Mouse (Mus musculus) embryonic facial prominence, embryonic 12.5 days (tissue): ENCODE data around the gene Ctrb1. TPM values are rescaled to one million over a fixed set of nuclear protein-coding genes. Genes with fewer than 3 reads are reported as not detected.
A peak's percentile ranks its signal among the peaks of the same experiment; 100 is the strongest.

Experiments
- ATAC-seq: fragments of 200-750 bp; cut with Nextera tagmentation; 2 replicates; pipeline ENCODE4 v1.8.0; 2017; ENCODE audit not compliant: insufficient number of reproducible peaks, insufficient read depth, low FRiP score, low TSS enrichment
- H3K27ac ChIP-seq: fragments of 300-500 bp; sonication (generic); 2 replicates; pipeline ENCODE4 v1.5.1; 2016; ENCODE audit warnings: mild to moderate bottlenecking
- H3K27me3 ChIP-seq: fragments of 300-500 bp; sonication (generic); 2 replicates; pipeline ENCODE4 v1.6.1; 2016; ENCODE audit warnings: mild to moderate bottlenecking, moderate library complexity
- H3K36me3 ChIP-seq: fragments of 300-500 bp; sonication (generic); 2 replicates; pipeline ENCODE4 v1.6.1; 2016; ENCODE audit warnings: mild to moderate bottlenecking
- H3K4me1 ChIP-seq: fragments of 300-500 bp; sonication (generic); 2 replicates; pipeline ENCODE4 v1.6.1; 2016
- H3K4me2 ChIP-seq: fragments of 300-500 bp; sonication (generic); replicated peaks from 2 replicates; pipeline ENCODE4 v1.6.1; 2016; ENCODE audit warnings: mild to moderate bottlenecking, moderate library complexity
- H3K4me3 ChIP-seq: fragments of 300-500 bp; sonication (generic); 2 replicates; pipeline ENCODE4 v1.5.1; 2016; ENCODE audit warnings: mild to moderate bottlenecking
- H3K9ac ChIP-seq: fragments of 300-500 bp; sonication (generic); 2 replicates; pipeline ENCODE4 v1.6.1; 2016; ENCODE audit warnings: mild to moderate bottlenecking, moderate library complexity
- H3K9me3 ChIP-seq: fragments of 300-500 bp; sonication (generic); 2 replicates; pipeline ENCODE4 v1.6.1; 2016; ENCODE audit warnings: mild to moderate bottlenecking, moderate library complexity
- WGBS: fragments of 180-500 bp; shearing (Covaris S2); methylation state at CpG from one replicate; pipeline ENCODE4 v1.1.7; 2016; 5-methylcytosine and 5-hydroxymethylcytosine counted together
- microRNA-seq: library from miRNA; unstranded; fragments of <30 nt; microRNA quantifications from one replicate; pipeline ENCODE4, GENCODE M21; 2017
- polyA plus RNA-seq: library from polyadenylated mRNA; unstranded; fragments of >200 nt; fragmentation: Nextera tagmentation; extraction: Ambion mirVana; gene quantifications from 2 replicates; pipeline ENCODE4 v1.2.1, GENCODE M21; 2016

Ctrb1 gene
- polyA plus RNA-seq, 1 experiment from 2014 or later = not detected

- H3K9ac ChIP-seq = peak within 1 kb of the TSS; percentile 88
- peak within 1 kb of the TSS; percentile 94 for H3K27ac ChIP-seq
- H3K36me3 ChIP-seq = no peaks in the 10 kb centered on the region
- peak within 1 kb of the TSS; percentile 52 for H3K4me2 ChIP-seq
- WGBS = under 1% methylated on average over 75 of the region's 75 CpGs
- no peaks in the 10 kb centered on the region for H3K9me3 ChIP-seq
- peaks cover 12% of the 10 kb centered on the region for H3K4me1 ChIP-seq
- H3K27me3 ChIP-seq = no peaks in the 10 kb centered on the region
- ATAC-seq = peak; percentile 97
- H3K4me3 ChIP-seq = peak within 1 kb of the TSS; percentile 78
Measured at GRCm38 (mm10) chr8:111643264-111644141, 47.3 kb downstream of the Ctrb1 start, which contains the start of gene Zfp1. TSS of gene Zfp1 (plus strand) at chr8:111643401.

DNA sequence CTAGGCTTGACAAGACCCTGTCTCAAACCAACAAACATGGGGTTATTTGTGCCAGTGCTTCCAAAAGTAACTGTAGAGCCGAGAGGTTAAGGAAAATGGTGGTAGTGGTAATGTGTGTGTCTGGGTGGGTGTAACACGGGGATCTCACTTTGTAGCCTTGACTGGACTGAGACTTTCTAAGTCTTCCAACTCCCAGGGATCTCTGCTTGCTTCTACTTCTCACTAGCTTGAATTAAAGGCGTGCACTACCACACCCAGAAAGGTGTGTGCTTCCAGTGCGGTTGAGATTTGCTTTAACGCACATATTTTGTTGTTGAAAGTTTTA is 47.9 kb downstream of the Ctrb1 start:
- Histone ChIP-seq H3K27me3 (no peaks in the 10 kb centered on the region), H3K9me3 (no peaks in the 10 kb centered on the region), H3K4me3 (peak overlapping the region; percentile 78), H3K36me3 (no peaks in the 10 kb centered on the region), H3K4me2 (peak overlapping the region; percentile 52), H3K4me1 (peaks cover 7% of the 10 kb centered on the region; the same call in 1 of the 2 replicates), H3K27ac (peak overlapping the region; percentile 79), H3K9ac (peak overlapping the region; percentile 40)
- ATAC-seq = peak; percentile 43
- 9% methylated on average over 5 of the region's 5 CpGs for WGBS

DNA sequence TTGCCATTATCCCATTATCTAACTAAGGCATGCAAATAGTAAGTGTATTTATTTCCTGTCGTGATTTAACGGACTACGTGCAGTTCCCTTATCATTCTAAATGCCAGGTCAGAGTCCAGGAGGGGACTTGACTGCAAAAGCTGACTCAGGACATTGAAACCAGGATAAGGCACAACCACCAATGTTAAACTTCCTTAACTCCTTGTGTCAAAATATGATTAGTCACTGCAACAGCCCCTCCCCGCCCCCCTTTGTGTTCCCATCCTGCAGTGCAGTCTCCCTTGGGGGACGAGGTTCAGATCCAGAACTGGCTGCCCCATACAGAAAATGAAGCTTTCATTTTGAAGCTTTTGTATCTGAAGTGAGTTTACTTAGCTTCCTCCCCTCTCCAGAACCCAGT is 48.3 kb downstream of the Ctrb1 start:
- H3K9me3 ChIP-seq = no peaks in the 10 kb centered on the region
- peak overlapping the region; percentile 52 for H3K4me2 ChIP-seq
- H3K4me3 ChIP-seq = peak overlapping the region; percentile 78
- WGBS = 62% methylated on average over 5 of the region's 5 CpGs
- ATAC-seq = no peak
- no peaks in the 10 kb centered on the region for H3K27me3 ChIP-seq
- peaks cover 7% of the 10 kb centered on the region; the same call in 1 of the 2 replicates for H3K4me1 ChIP-seq
- peak overlapping the region; percentile 40 for H3K9ac ChIP-seq
- H3K36me3 ChIP-seq = no peaks in the 10 kb centered on the region
- peak overlapping the region; percentile 79 for H3K27ac ChIP-seq

GRCm38 (mm10) chr8:111641064-111641463 is 49.7 kb downstream of the Ctrb1 start:
- Histone ChIP-seq H3K36me3 (no peaks in the 10 kb centered on the region), H3K9ac (no peak overlapping the region), H3K27me3 (no peaks in the 10 kb centered on the region), H3K9me3 (no peaks in the 10 kb centered on the region), H3K4me2 (no peak overlapping the region), H3K27ac (no peak overlapping the region), H3K4me1 (peaks cover 7% of the 10 kb centered on the region; the same call in 1 of the 2 replicates), H3K4me3 (no peak overlapping the region)
- ATAC-seq = no peak
- WGBS = 92% methylated on average over 2 of the region's 2 CpGs

- H3K4me2 ChIP-seq = no peak overlapping the region
- H3K4me3 ChIP-seq = no peak overlapping the region
- H3K27me3 ChIP-seq = no peaks in the 10 kb centered on the region
- H3K4me1 ChIP-seq = peaks cover 7% of the 10 kb centered on the region; the same call in 1 of the 2 replicates
- no peak for ATAC-seq
- no peak overlapping the region for H3K9ac ChIP-seq
- H3K9me3 ChIP-seq = no peaks in the 10 kb centered on the region
- no peak overlapping the region for H3K27ac ChIP-seq
- H3K36me3 ChIP-seq = no peaks in the 10 kb centered on the region
Measured at GRCm38 (mm10) chr8:111638086-111638485, 52.7 kb downstream of the Ctrb1 start.

Small RNA genes within 50 kb of the gene (microRNA-seq; reads per million reads assigned to microRNA genes)
- not detected for gene Mir7076

Other genes with a start within 250 kb of the Ctrb1 start
- 7.8 and 8.1 TPM in 2 replicates for gene Wdr59, start 168.9 kb downstream of the Ctrb1 start, polyA plus RNA-seq
- 79.5 TPM in 2 replicates for gene Znrf1, start 154.9 kb downstream of the Ctrb1 start, polyA plus RNA-seq
- 0.29 and 0.52 TPM in 2 replicates for gene Ldhd, start 60.6 kb downstream of the Ctrb1 start, polyA plus RNA-seq
- 26.3 and 29.2 TPM in 2 replicates for gene Zfp1, start 47.6 kb downstream of the Ctrb1 start, polyA plus RNA-seq
- gene Bcar1, start 52.8 kb upstream of the Ctrb1 start, polyA plus RNA-seq = 40.0 and 41.1 TPM in 2 replicates
- 235 and 250 TPM in 2 replicates for gene Cfdp1, start 163.3 kb upstream of the Ctrb1 start, polyA plus RNA-seq
- gene Tmem170, start 185.7 kb upstream of the Ctrb1 start, polyA plus RNA-seq = 8.8 and 8.9 TPM in 2 replicates
- gene Chst5, start 219.4 kb upstream of the Ctrb1 start, polyA plus RNA-seq = 2.9 and 4.1 TPM in 2 replicates
- gene Tmem231, start 242.9 kb upstream of the Ctrb1 start, polyA plus RNA-seq = 21.1 and 22.2 TPM in 2 replicates
- 175 and 183 TPM in 2 replicates for gene Gabarapl2, start 249.7 kb upstream of the Ctrb1 start, polyA plus RNA-seq